Mouse (Mus musculus) embryonic facial prominence, embryonic 14.5 days (tissue): ENCODE measurements around the gene Slamf9. TPM values are rescaled to one million over a fixed set of nuclear protein-coding genes. Genes with fewer than 3 reads are reported as not detected.

Experiments used
- ATAC-seq: fragments of 200-750 bp; cut with Nextera tagmentation; 2 replicates; pipeline ENCODE4 v1.8.0; 2017; ENCODE audit warnings: low read depth, moderate number of reproducible peaks, moderate TSS enrichment
- DNase-seq: peaks from one replicate; pipeline ENCODE4 v3.0.0-alpha.2; 2015; ENCODE audit warnings: low spot score
- H3K27ac ChIP-seq: fragments of 300-500 bp; sonication (generic); replicated peaks from 2 replicates; pipeline ENCODE4 v1.5.1; 2014; ENCODE audit warnings: low read depth, mild to moderate bottlenecking, low read length, moderate library complexity
- H3K27me3 ChIP-seq: fragments of 300-500 bp; sonication (generic); replicated peaks from 2 replicates; pipeline ENCODE4 v1.6.1; 2014; ENCODE audit warnings: low read length; ENCODE audit not compliant: control insufficient read depth, insufficient read depth
- H3K36me3 ChIP-seq: fragments of 300-500 bp; sonication (generic); 2 replicates; pipeline ENCODE4 v1.6.1; 2014; ENCODE audit warnings: low read length, mixed read lengths; ENCODE audit not compliant: control insufficient read depth, insufficient read depth
- H3K4me1 ChIP-seq: fragments of 300-500 bp; sonication (generic); 2 replicates; pipeline ENCODE4 v1.6.1; 2014; ENCODE audit warnings: antibody characterized with exemption, low read length; ENCODE audit not compliant: control insufficient read depth, insufficient read depth
- H3K4me2 ChIP-seq: fragments of 300-500 bp; sonication (generic); 2 replicates; pipeline ENCODE4 v1.6.1; 2014; ENCODE audit warnings: low read depth, mild to moderate bottlenecking, low read length, moderate library complexity, mixed read lengths
- H3K4me3 ChIP-seq: fragments of 300-500 bp; sonication (generic); 2 replicates; pipeline ENCODE4 v1.5.1; 2014; ENCODE audit warnings: low read depth, mild to moderate bottlenecking, low read length
- H3K9ac ChIP-seq: fragments of 300-500 bp; sonication (generic); 2 replicates; pipeline ENCODE4 v1.6.1; 2014; ENCODE audit warnings: low read depth, mild to moderate bottlenecking, low read length, moderate library complexity, mixed read lengths
- H3K9me3 ChIP-seq: fragments of 300-500 bp; sonication (generic); 2 replicates; pipeline ENCODE4 v1.6.1; 2016; ENCODE audit warnings: low read length; ENCODE audit not compliant: control insufficient read depth
- WGBS: fragments of 180-500 bp; shearing (Covaris S2); extraction: QIAGEN DNeasy Blood & Tissue Kit; methylation state at CpG from one replicate; pipeline ENCODE4 v1.1.7; 2014; 5-methylcytosine and 5-hydroxymethylcytosine counted together
- polyA plus RNA-seq: library from polyadenylated mRNA; unstranded; fragments of >200 nt; fragmentation: Nextera tagmentation; extraction: Ambion mirVana; gene quantifications from 2 replicates; pipeline ENCODE4 v1.2.1, GENCODE M21; 2014

The Slamf9 gene
- polyA plus RNA-seq, 1 experiment from 2014 or later = 0.68 TPM

DNA sequence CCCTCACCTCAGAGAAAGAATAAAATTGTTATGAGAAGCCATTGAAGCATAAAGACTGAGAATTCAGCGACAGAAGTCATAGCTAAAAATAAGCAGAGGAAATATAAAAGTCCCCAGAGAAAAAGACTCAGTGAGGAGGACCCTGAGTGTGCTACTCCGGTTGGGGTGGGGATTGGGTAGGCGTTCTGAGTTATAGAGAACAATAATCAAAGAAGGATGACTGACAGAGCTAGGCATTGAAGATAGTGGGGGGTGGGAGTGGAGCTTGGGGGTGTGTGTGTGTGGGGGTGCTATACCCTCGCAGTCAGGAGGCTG is 41.4 kb upstream of the Slamf9 start:
- H3K4me1 ChIP-seq = 0 out of 2 replicates have a peak, but pooled peaks cover 6% of the 10 kb centered on the region
- no peaks in the 10 kb centered on the region for H3K27me3 ChIP-seq
- WGBS = 80% methylated on average over 4 of the region's 4 CpGs
- H3K9ac ChIP-seq = no peak overlapping the region
- no peak overlapping the region for H3K4me2 ChIP-seq
- no peak overlapping the region for H3K4me3 ChIP-seq
- H3K9me3 ChIP-seq = no peaks in the 10 kb centered on the region
- H3K27ac ChIP-seq = no peak overlapping the region
- H3K36me3 ChIP-seq = no peaks in the 10 kb centered on the region
- no peak for DNase-seq
- no peak for ATAC-seq

DNA sequence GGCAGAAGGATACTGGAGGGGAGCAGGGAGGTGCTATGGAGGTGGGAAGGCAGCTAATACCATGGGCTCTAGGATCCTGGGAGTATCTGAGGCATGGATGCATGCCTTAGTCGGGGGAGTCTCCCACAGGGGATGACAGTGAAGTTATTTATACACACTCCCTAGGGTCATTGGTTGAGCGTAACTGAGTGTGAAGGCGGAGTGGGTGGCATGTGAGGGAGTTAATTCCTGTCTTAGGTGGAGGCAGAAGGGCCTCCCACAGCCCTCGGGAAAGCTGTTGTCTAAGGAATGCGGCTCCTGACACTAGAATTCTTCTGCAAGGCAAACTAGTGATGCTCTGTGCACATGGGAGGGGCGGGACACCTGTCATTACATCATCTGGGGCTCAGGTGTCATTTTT is 38.4 kb upstream of the Slamf9 start:
- H3K9ac ChIP-seq = no peak overlapping the region
- H3K9me3 ChIP-seq = no peaks in the 10 kb centered on the region
- H3K4me1 ChIP-seq = 0 out of 2 replicates have a peak, but pooled peaks cover 5% of the 10 kb centered on the region
- H3K27ac ChIP-seq = no peak overlapping the region
- H3K4me3 ChIP-seq = no peak overlapping the region
- no peaks in the 10 kb centered on the region for H3K27me3 ChIP-seq
- no peaks in the 10 kb centered on the region for H3K36me3 ChIP-seq
- DNase-seq (peak; percentile 81), ATAC-seq (peak; percentile 64; the same call in 1 of the 2 replicates)
- H3K4me2 ChIP-seq = no peak overlapping the region
- 42% methylated on average over 6 of the region's 6 CpGs for WGBS

DNA sequence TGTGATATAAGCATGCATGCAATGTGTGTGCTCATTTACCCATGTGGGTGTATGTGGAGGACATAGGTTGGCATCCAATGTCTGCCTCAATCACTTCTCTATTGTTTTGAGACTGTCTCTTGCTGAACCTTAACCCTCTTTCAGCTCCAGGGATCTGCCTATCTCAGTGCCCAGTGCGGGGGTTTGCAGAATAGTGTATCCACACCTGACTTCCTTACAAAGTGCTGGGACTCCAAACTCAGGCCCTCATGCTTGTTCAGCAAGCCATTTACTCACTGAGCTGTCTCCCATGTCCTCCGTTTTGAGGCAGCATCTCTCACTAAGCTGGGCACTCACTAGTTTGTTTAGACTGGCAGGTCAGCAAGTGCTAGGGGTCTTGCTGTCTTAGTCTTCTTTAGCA is 36.5 kb upstream of the Slamf9 start:
- Histone ChIP-seq H3K27ac (no peak overlapping the region), H3K27me3 (no peaks in the 10 kb centered on the region), H3K4me1 (no peaks in the 10 kb centered on the region), H3K9me3 (no peaks in the 10 kb centered on the region), H3K9ac (no peak overlapping the region), H3K4me2 (no peak overlapping the region), H3K4me3 (no peak overlapping the region), H3K36me3 (no peaks in the 10 kb centered on the region)
- WGBS = 80% methylated on average over 2 of the region's 2 CpGs
- DNase-seq = no peak
- ATAC-seq = no peak

DNA sequence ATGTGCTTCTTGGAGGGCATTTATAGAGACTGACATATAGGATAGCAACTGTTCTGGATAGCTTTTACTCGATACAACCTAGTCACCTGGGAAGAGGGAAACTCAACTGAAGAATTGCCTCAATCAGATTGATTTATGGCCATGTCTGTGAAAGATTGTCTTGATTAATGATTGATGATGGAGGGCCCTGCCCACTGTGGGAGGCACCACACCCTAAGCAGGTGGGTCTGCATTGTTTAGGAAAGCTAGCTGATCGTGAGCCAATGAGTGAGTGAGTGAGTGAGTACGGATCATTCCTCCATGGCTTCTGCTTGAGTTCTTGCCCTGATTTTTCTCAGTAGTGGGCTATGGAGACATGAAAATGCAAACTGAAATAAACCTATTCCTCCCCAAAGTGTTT is 34.6 kb upstream of the Slamf9 start:
- no peaks in the 10 kb centered on the region for H3K36me3 ChIP-seq
- 81% methylated on average over 3 of the region's 3 CpGs for WGBS
- DNase-seq (no peak), ATAC-seq (no peak)
- H3K9ac ChIP-seq = no peak overlapping the region
- no peak overlapping the region for H3K4me2 ChIP-seq
- no peak overlapping the region for H3K27ac ChIP-seq
- H3K9me3 ChIP-seq = no peaks in the 10 kb centered on the region
- H3K27me3 ChIP-seq = no peaks in the 10 kb centered on the region
- no peak overlapping the region for H3K4me3 ChIP-seq
- no peaks in the 10 kb centered on the region for H3K4me1 ChIP-seq

DNA sequence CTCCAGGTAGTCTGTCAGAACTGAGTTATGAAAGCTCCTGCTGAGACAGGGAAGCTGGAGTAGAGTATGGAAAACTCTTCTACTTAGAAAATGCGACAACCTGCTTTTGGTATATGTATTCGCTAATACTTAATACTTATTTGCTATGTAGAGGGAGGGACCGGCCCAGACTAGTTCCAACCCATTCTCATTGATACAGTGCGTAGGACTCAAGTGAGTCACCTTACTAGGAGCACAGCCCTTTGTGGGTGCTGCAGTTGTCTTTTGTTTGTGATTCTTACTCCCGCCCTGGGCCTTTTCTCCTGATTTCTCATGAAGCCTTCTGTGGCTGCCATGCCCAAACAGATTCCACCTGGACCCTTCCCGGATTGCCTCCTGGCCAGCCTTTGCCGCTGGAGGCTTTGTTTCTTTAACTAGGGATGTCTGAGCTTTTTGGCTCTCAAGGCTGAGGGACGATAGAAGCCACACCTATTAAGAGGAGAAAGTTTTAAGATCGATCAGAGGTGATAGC is 33.2 kb upstream of the Slamf9 start:
- Histone ChIP-seq H3K27me3 (no peaks in the 10 kb centered on the region), H3K9me3 (no peaks in the 10 kb centered on the region), H3K36me3 (no peaks in the 10 kb centered on the region), H3K9ac (no peak overlapping the region), H3K4me2 (no peak overlapping the region), H3K4me3 (no peak overlapping the region), H3K4me1 (no peaks in the 10 kb centered on the region), H3K27ac (no peak overlapping the region)
- DNase-seq (no peak), ATAC-seq (no peak)
- WGBS = 77% methylated on average over 9 of the region's 9 CpGs

DNA sequence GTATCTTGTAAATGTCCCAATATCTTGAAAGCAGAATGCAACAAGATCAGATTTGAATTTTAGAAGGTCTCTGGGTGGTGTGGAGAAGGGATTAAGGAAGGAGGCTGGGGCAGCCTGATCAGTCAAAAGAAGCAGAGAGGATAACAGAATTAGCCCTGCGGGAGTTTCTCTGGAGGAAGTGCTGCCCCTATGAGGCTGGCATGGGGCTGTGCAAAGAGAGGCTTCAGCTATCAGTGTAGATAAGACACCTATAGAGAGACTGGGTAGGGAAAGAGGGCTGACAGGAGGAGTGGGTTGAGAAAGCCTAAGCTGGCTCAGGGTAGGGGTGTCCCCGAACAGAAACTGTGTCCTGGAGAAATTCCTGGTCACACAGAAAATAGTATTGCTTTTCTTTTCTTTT is 24.9 kb upstream of the Slamf9 start:
- H3K4me3 ChIP-seq = no peak overlapping the region
- H3K27me3 ChIP-seq = no peaks in the 10 kb centered on the region
- no peak overlapping the region for H3K9ac ChIP-seq
- H3K4me1 ChIP-seq = no peaks in the 10 kb centered on the region; the same call in 1 of the 2 replicates
- H3K4me2 ChIP-seq = no peak overlapping the region
- no peaks in the 10 kb centered on the region for H3K9me3 ChIP-seq
- ATAC-seq (no peak), DNase-seq (no peak)
- H3K27ac ChIP-seq = no peak overlapping the region
- H3K36me3 ChIP-seq = no peaks in the 10 kb centered on the region
- 35% methylated on average over 2 of the region's 2 CpGs for WGBS

DNA sequence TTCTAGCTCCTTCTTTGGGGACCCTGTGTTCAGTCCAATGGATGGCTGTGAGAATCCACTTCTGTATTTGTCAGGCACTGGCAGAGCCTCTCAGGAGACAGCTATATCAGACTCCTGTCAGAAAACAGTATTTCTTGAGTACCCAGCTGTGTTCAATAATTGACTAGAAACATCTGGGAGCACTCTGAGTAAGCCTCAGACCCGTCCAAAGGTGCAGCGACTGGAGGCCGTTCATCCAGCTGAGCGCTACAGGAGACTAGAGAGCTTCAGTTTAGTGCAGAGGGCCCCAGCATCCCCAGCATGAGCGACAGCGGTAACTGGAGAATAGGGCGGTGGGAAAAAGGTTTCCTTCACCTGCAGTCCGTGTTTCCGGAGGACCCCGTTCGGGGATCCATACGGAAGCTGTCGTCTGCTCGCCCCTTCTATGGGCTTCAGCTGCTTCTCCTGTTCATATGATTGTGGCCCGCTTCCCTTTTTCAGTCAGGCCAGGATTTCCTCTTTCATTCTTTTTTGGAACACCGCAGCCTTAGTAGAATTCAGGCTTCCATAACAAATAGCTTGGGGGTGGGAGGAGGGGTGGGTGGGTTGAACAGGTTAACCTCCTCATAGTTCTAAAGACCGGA is 24.2 kb upstream of the Slamf9 start:
- no peak overlapping the region for H3K9ac ChIP-seq
- H3K9me3 ChIP-seq = no peaks in the 10 kb centered on the region
- ATAC-seq = no peak
- no peaks in the 10 kb centered on the region; the same call in 1 of the 2 replicates for H3K4me1 ChIP-seq
- no peaks in the 10 kb centered on the region for H3K27me3 ChIP-seq
- no peak for DNase-seq
- H3K27ac ChIP-seq = no peak overlapping the region
- H3K36me3 ChIP-seq = no peaks in the 10 kb centered on the region
- no peak overlapping the region for H3K4me3 ChIP-seq
- H3K4me2 ChIP-seq = peak overlapping the region; percentile 26; the same call in 1 of the 2 replicates
- 18% methylated on average over 17 of the region's 17 CpGs for whole genome bisulfite sequencing

DNA sequence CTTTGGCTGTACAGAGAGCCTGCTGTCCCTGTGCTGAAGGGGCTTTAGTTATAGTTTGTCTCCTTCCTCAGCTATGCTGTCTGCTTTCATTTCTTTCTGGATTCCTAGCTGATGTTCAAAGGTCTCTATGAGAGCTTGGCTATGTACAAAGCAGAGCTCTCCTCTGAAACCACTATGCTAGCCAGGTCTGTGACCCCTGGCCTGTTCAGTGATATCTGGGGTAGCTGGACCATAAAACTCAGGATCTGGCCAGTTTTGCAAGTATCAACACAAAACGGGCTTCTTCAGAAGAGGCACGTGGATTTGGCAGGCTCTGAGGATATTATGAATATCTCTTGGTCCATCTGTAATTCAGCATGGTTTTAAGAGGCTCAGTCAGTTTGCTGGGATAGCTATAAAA is 22.2 kb upstream of the Slamf9 start:
- Histone ChIP-seq H3K4me2 (no peak overlapping the region), H3K4me1 (no peaks in the 10 kb centered on the region; the same call in 1 of the 2 replicates), H3K27me3 (no peaks in the 10 kb centered on the region), H3K27ac (no peak overlapping the region), H3K4me3 (no peak overlapping the region), H3K9me3 (no peaks in the 10 kb centered on the region), H3K36me3 (no peaks in the 10 kb centered on the region), H3K9ac (no peak overlapping the region)
- ATAC-seq (no peak), DNase-seq (no peak)
- WGBS = 72% methylated on average over 2 of the region's 2 CpGs

DNA sequence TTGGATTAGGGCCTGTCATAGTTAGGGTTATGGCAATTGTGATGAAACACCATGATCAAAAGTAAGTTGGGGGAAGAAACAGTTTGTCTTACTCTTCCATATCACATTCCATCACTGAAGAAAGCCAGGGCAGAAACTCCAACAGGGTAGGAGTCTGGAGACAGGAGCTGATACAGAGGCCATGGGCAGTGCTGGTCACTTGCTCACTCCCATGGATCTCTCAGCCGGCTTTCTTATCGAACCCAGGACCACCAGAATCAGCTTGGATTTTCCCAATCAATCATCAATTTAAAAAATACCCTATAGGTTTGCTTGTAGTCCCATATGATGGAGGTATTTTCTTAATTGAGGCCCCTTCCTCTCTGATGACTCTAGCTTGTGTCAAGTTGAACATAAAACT is 21.3 kb upstream of the Slamf9 start:
- Histone ChIP-seq H3K27ac (no peak overlapping the region), H3K4me3 (no peak overlapping the region), H3K4me1 (no peaks in the 10 kb centered on the region; the same call in 1 of the 2 replicates), H3K9me3 (no peaks in the 10 kb centered on the region), H3K4me2 (no peak overlapping the region), H3K27me3 (no peaks in the 10 kb centered on the region), H3K36me3 (no peaks in the 10 kb centered on the region), H3K9ac (no peak overlapping the region)
- ATAC-seq (no peak), DNase-seq (no peak)
- 88% methylated on average over 2 of the region's 2 CpGs for WGBS
